Mouse (Mus musculus): ENCODE measurements around the gene Cyb5r3. TPM values are rescaled to one million over a fixed set of nuclear protein-coding genes. Genes with fewer than 3 reads are reported as not detected.

Gene Cyb5r3
- total RNA-seq, 1 experiment from 2014 or later, result 38.4 TPM

GRCm38 (mm10) chr15:83124625-83125024 lies 47.8 kb downstream of the Cyb5r3 start:
- no peak for ATAC-seq (replicated peaks in 1 of 2; ENCODE audit: insufficient read depth in 1 of 2, low FRiP score in 2 of 2, low TSS enrichment in 1 of 2, low read depth in 1 of 2, poor library complexity in 2 of 2, severe bottlenecking in 2 of 2)

DNA sequence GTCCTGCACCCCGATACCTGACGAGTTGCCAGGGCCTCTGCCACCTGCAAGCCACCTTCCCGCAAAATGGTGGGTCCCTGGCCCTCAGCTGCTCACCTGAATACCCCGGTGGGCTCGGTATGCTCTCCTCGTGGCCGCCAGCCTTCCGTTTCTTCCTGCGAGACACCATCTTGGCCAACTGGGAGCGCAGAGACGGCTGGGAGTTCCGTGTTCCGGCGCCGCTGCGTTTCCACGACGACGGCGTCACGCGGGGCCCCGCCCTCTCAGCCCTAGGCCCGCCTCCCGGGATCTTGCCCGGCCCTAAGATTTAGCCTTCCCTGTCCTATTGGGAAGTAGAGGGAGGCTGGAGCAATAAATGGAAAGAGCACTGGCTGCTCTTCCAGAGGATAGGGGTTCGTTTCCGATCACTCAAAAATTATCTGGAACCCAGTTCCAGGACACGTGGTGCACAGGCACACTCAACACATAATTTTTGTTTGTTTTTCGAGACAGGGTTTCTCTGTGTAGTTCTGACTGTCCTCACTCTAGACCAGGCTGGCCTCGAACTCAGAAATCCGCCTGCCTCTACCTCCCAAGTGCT lies 49.7 kb downstream of the Cyb5r3 start, which contains the start of gene Rrp7a:
Rrp7a (minus strand) TSS at position 236 of the 580 bp plus-strand sequence.
- ATAC-seq (replicated peaks in 1 of 2; ENCODE audit: insufficient read depth in 1 of 2, low FRiP score in 2 of 2, low TSS enrichment in 1 of 2, low read depth in 1 of 2, poor library complexity in 2 of 2, severe bottlenecking in 2 of 2), result peak; percentile 91 to 92

DNA sequence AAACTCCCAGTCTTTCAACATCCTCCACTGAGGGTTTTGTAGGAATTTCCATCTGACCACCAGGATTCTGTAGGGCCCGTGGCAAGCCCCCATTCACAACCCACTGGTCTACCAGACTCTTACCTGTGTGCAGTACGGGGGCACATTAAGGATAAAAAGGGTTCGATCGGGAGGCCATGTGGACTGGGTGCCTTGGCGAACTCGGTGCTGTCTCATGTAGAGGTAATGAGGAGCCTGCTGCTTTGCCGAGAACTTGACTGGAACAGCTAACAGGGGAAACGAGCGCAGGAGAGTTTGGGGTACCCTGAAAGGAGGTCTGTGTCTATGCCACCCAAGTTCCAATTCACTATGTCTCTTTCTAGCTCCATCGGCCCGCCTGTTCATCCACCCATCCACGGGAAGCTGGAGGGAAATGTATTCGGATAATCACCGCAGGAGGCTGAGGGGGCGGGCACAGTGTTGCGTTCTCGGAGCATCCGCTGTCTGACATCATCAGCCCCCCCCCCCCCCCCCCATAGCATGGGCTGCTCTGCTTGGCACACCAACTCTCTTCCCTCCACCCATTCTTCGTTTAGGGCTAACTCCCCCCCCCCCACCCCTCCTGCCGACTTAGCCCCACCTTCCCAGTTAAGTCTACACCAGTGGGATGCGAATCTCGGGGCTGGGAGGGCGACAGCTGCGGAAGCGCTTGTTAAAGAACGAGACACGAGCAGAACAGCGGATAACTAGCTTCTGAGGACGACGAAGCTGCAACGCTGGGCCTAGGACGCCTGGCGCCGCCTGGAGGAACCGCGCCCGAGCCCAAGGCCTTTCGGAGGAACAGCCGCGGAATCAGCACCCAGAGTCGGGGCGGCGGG lies 50.5 kb downstream of the Cyb5r3 start:
- peak in 1 of 2 experiments; percentile 12; a peak in 1 of 4 replicates for ATAC-seq (replicated peaks in 1 of 2; ENCODE audit: insufficient read depth in 1 of 2, low FRiP score in 2 of 2, low TSS enrichment in 1 of 2, low read depth in 1 of 2, poor library complexity in 2 of 2, severe bottlenecking in 2 of 2)

DNA sequence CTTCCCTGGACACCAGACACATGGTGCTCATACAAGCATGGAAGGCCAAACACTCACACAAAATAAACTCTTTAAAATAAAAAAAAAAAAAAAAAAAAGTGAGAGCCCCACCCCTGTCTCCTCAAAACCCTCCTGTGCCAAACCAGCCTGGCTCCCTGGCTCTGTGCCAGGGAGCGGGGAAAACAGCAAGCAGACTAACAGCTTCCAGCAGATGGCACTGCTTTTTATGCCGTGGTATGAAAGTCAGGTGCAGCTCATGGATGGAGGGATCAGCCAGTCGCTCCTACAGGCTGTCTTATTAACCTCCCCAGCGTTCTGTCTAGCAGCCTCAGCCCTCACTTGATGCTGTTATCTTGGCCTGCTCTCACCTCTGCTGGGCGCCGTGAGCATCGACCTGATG lies 54.0 kb downstream of the Cyb5r3 start:
- 0 out of 4 replicates have a peak, but pooled peaks of 1 of the 2 experiments have one; percentile 11 for ATAC-seq (replicated peaks in 1 of 2; ENCODE audit: insufficient read depth in 1 of 2, low FRiP score in 2 of 2, low TSS enrichment in 1 of 2, low read depth in 1 of 2, poor library complexity in 2 of 2, severe bottlenecking in 2 of 2)

- no peak for ATAC-seq (replicated peaks in 1 of 2; ENCODE audit: insufficient read depth in 1 of 2, low FRiP score in 2 of 2, low TSS enrichment in 1 of 2, low read depth in 1 of 2, poor library complexity in 2 of 2, severe bottlenecking in 2 of 2)
Measured at GRCm38 (mm10) chr15:83115071-83115470, 57.3 kb downstream of the Cyb5r3 start.

DNA sequence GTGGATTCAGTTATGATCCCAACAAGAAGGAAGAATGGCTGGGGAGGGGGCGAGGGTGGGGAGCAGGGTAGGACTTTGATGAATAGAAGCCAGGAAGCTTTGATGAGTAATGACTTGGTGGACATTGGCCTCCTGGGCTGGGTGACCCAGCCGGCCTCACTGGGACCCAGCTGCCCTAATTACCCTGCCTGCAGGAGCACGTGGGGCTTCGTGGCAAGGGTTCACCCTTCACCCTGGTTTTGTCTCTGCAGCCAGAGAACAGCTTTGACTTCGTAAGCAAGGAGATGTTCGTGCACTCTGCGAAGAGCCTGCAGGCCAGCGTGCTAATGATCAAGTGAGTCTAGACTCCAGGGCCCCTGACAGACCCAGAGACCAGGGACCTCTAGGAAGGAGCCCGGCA lies 58.3 kb downstream of the Cyb5r3 start:
- ATAC-seq (replicated peaks in 1 of 2; ENCODE audit: insufficient read depth in 1 of 2, low FRiP score in 2 of 2, low TSS enrichment in 1 of 2, low read depth in 1 of 2, poor library complexity in 2 of 2, severe bottlenecking in 2 of 2), result no peak

- peak; percentile 73 to 88; a peak in 3 of 4 replicates for ATAC-seq (replicated peaks in 1 of 2; ENCODE audit: insufficient read depth in 1 of 2, low FRiP score in 2 of 2, low TSS enrichment in 1 of 2, low read depth in 1 of 2, poor library complexity in 2 of 2, severe bottlenecking in 2 of 2)
Measured at GRCm38 (mm10) chr15:83112898-83113297, 59.5 kb downstream of the Cyb5r3 start.

DNA sequence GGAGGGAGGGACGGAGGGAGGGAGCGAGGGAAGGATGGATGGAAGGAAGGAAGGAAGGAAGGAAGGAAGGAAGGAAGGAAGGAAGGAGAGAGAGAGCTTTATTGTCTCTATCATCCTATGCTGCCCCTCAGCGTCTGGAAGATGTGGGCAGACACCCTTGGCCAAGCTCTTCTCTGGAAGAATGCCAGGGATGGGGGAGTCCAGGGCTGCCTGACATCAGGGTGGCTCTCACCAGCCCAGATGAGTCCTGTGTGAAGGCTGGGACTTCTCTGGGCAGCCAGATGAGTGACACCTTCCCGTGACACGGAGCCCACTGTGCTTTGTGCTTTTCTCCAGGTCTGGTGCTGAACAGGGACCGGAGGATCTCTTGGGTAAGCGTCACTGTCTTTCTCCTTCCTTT lies 60.5 kb downstream of the Cyb5r3 start:
- ATAC-seq (replicated peaks in 1 of 2; ENCODE audit: insufficient read depth in 1 of 2, low FRiP score in 2 of 2, low TSS enrichment in 1 of 2, low read depth in 1 of 2, poor library complexity in 2 of 2, severe bottlenecking in 2 of 2), result no peak

- ATAC-seq (replicated peaks in 1 of 2; ENCODE audit: insufficient read depth in 1 of 2, low FRiP score in 2 of 2, low TSS enrichment in 1 of 2, low read depth in 1 of 2, poor library complexity in 2 of 2, severe bottlenecking in 2 of 2), result no peak
Measured at GRCm38 (mm10) chr15:83111290-83111689, 61.1 kb downstream of the Cyb5r3 start.

GRCm38 (mm10) chr15:83107814-83108213 lies 64.6 kb downstream of the Cyb5r3 start:
- no peak for ATAC-seq (replicated peaks in 1 of 2; ENCODE audit: insufficient read depth in 1 of 2, low FRiP score in 2 of 2, low TSS enrichment in 1 of 2, low read depth in 1 of 2, poor library complexity in 2 of 2, severe bottlenecking in 2 of 2)

DNA sequence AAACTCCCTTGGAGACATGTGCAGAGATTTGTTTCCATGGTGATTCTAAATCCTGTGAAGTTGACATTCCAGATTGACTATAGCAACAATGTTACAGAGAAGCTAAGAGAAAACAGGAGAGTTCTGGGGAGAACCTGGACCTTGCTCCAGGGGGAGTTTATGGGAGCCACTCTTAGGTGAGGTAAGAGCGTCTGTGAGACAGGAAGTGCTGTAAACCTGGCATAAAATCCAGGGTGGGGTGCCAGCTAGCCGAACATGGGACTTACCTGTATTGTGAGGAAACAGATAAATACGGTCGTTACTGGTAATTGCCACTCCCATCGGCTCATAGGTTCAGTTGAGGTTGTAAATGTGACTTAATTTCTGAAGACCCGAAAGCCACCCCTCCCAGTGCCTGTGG lies 66.0 kb downstream of the Cyb5r3 start:
- no peak for ATAC-seq (replicated peaks in 1 of 2; ENCODE audit: insufficient read depth in 1 of 2, low FRiP score in 2 of 2, low TSS enrichment in 1 of 2, low read depth in 1 of 2, poor library complexity in 2 of 2, severe bottlenecking in 2 of 2)

Other genes with a start within 250 kb of the Cyb5r3 start
- 113 and 129 TPM in 2 replicates for gene Tcf20, start 184.7 kb downstream of the Cyb5r3 start, total RNA-seq (2017)
- 19.2 and 41.0 TPM in 2 replicates for gene Nfam1, start 139.3 kb downstream of the Cyb5r3 start, total RNA-seq (2017)
- 39.3 and 65.1 TPM in 2 replicates for gene Serhl, start 83.1 kb downstream of the Cyb5r3 start, total RNA-seq (2017)
- 67.3 and 103 TPM in 2 replicates for gene Rrp7a, start 49.8 kb downstream of the Cyb5r3 start, total RNA-seq (2017)
- 86.0 and 96.3 TPM in 2 replicates for gene Poldip3, start 23.2 kb downstream of the Cyb5r3 start, total RNA-seq (2017)
- gene A4galt, start 79.2 kb upstream of the Cyb5r3 start, total RNA-seq (2017), result not detected in 2 replicates
- 13.0 and 18.4 TPM in 2 replicates for gene Arfgap3, start 177.7 kb upstream of the Cyb5r3 start, total RNA-seq (2017)